Mouse (Mus musculus): ENCODE results near the gene Aldh1a1.
A peak's percentile ranks its signal among the peaks of the same experiment; 100 is the strongest.

Gene Aldh1a1

DNA sequence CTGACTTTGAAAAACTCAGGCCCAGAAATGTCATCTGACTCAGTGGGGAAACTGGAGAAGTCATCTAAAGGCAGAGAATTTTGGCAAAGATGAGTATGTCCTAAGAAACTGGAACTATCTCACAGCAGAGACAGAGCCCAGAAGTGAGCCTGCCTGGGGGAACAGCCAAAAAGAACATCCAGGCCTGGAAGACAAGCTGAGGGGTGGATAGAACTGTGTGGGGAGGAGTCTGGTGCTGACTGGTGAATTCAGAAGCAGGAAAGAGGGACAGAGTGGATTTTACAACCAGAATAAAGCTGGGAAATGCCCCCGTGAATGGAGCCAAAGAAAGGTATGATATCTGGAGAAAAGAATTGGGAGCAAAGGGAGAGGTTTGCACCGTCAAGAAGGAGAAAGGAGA, at the start of gene Aldh1a1:
Gene Aldh1a1 (plus strand): TSS at position 225 of the 400 bp plus-strand sequence.
- peak; percentile 33 to 39 for DNase-seq (ENCODE audit: inconsistent age in 2 of 2, low spot score in 1 of 2)

DNA sequence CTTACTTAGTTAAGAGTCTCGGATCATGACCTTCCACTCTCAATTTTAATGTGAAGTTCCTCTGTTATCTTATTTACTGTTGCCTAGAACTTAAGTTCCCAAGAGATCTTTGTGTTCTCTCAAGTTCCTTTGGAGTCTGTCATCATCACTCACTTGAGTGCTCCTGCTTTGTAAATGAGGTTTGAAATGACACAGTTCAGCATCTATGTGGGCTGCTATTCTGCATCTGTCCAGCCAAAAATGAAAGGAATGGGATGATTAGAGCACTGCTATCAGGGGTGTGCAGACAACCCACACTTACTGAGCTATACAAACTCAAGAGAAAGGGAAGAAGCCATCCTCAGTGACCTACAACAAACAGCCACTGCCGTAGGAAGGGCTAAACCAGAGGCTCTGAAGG, 44.7 kb upstream of the Aldh1a1 start:
- DNase-seq (ENCODE audit: inconsistent age in 2 of 2, low spot score in 1 of 2): no peak

DNA sequence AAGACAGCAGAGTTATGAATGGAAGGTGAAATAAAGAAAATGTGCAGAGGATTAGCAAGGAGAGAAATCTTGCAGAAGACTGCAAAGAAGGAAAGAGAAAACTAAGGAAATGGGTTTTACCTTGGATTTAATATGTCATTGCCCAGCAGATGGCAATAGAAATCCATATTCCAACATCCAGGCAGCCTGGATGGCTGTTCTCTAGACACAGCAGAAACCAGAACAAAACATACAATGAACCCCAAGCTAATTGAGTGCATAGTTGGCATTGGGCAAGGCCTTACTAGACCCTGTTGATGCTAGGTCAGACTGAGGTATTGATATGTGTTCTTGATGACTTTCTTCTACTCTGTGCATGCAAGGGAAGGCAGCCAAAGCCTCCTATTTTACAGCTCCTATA, 43.0 kb upstream of the Aldh1a1 start:
- peak; percentile 26 to 60 for DNase-seq (ENCODE audit: inconsistent age in 2 of 2, low spot score in 1 of 2)

DNA sequence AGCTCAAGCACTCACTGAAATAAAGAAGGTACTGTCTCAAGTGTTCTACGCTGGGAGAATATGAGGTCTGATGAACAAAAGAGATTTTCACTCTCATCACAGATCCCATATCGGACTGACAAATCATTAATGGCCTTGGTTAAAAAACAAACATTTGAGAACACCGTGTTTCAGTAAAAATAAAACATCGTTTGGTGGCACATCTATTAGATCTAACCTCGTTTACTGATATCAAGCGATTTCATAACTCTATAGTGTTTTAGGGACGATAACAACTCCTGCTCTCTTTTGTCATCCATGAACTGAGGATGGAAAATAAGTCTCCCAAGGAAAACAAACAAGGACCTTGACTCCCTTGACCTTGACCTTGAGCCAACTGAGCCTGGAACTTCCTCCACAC, 41.5 kb upstream of the Aldh1a1 start:
- DNase-seq (ENCODE audit: inconsistent age in 2 of 2, low spot score in 1 of 2): no peak

DNA sequence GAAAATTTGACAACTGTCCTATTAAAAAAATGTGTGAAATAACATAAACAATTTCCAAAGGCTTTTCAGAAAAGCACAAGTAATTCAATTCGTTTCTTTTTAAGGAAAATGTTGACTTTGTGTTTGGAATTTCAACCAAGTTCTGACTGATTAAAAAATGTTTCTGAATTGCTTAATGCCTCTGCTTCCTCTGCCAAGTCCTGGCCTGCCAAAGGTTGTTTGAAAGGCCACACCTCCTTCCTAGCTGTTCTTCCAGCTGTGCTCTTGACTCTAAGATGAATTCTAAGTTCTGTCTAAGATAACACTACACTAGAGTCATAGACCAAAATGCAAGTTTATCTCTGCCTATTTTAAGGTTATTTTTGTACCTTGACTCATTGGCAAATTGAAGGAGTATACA, 8.0 kb upstream of the Aldh1a1 start:
- DNase-seq (ENCODE audit: inconsistent age in 2 of 2, low spot score in 1 of 2): peak; percentile 11 to 52

DNA sequence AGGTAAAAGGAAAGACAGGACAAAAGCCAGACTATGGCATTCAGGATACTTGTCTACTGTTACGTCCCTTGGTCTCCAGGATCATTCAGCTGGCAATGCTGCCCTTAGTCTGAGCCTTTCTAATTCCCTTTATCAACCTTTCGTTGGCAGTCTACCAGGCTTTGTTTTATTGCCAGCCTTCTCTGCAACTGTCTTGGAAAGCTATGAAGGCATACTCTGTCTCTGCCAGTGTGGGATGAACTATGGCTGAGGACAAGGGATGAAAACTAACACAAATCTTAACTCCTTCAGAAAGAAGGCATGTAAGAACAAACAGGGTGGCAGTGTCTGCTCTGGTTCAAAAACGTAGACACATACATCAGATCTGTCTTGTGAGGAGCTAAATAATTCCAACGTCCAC, 565 bp upstream of the Aldh1a1 start:
- DNase-seq (ENCODE audit: inconsistent age in 2 of 2, low spot score in 1 of 2): peak; percentile 27 to 58

DNA sequence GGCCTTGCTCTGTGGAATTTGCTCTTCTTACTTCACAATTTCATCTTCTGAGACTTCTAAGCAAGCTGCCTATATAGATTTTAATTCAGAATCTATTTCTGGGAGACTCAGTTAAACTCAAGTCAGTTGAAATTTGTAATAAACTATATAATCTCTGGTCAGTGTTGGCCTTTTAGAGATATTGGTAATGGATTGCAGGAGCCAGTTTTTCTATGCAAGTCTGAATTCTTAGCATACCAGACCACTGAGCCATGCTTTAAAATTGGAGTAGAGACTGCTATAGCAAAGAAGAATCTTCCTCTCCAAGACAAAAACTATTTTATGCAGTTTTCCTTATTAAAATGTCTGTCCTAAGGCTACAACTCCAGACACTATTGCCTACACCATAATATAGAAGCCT, 4.0 kb downstream of the Aldh1a1 start:
- no peak for DNase-seq (ENCODE audit: inconsistent age in 2 of 2, low spot score in 1 of 2)

DNA sequence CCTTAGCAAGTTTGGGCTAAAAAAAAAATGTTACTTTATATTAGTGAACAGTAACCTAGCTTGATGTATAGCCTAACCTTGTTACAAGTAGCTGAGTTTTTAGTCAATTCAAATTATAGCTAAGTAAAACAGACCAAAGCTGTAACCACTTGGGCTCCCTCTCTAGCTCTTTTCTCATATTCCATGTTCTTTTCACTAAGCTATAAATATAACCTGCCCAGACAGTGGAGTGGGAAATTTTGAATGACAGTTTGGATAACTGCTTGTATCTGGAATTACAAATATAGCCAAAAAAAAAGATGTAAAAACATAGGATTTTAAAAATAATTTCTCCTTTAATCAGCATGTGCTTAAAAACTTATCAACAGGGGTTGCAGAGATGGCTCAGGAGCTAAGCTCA, 12.8 kb downstream of the Aldh1a1 start:
- no peak for DNase-seq (ENCODE audit: inconsistent age in 2 of 2, low spot score in 1 of 2)

DNA sequence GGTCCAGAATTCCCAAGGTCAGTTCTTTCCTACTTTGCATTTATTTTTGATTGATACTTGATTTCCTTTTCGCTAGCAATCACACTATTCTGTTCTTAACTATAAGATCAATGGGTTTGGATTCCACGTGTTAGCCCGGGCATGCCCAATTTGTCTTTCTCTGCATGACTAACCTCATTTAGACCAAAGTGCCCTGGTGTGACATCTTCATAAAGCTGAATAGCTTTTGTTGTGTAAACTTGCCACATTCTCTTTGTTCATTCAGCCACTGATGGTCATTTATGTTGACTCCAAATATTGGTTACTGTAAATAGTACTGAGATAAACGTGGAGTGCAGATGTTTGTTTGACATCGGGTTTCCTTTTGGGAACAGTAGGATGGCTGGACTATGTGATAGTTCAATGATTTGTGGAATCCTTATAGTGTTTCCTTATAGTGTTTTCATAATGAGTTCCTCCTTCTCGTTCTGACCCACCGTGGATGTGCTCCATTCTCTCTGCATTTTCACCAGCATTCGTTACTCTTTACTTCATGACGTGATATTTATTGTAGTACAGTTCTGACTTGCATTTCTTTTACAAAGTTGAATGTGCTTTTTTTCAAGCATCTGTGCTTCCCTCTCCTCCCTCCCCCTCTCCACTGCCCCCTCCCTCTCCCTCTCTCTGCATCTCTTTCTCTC, 14.6 kb downstream of the Aldh1a1 start:
- no peak for DNase-seq (ENCODE audit: inconsistent age in 2 of 2, low spot score in 1 of 2)

DNA sequence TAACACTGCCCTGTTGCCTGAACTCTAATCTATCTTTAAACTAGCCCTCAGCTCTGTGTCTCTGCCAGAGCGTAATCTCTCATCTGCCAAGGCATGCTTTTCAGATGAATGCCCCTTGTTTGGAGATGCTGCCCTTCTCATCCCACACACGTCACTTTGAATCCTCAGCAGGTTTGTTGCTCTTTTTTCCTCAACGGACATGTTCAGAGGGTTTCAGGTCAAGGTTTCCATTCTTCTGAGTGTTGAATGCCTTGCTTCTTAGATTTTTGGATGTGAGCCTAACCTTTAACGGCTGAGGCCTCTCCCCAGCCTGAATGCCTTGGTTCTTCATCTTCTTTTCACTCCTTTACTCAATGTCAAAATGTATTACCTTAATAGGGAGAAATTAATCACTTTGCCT, 16.1 kb downstream of the Aldh1a1 start:
- no peak for DNase-seq (ENCODE audit: inconsistent age in 2 of 2, low spot score in 1 of 2)

DNA sequence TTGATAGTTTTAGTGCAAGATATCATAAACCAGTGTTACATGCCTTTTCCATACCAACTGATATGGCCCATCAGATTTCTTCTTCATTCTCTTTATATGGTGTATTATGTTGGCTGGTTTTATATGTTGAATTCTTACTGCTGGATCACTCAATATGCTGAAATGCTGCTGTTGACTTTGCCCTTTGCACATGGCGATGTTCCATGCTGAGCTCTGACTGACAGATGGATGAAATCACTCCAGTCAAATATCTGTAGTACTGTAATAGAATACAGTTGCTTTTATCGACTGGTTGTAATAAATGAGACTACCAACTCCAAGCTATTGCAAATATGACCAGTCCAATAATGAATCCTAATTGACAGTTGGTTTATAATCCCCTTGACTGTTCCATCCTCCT, 19.5 kb downstream of the Aldh1a1 start:
- DNase-seq (ENCODE audit: inconsistent age in 2 of 2, low spot score in 1 of 2): no peak

DNA sequence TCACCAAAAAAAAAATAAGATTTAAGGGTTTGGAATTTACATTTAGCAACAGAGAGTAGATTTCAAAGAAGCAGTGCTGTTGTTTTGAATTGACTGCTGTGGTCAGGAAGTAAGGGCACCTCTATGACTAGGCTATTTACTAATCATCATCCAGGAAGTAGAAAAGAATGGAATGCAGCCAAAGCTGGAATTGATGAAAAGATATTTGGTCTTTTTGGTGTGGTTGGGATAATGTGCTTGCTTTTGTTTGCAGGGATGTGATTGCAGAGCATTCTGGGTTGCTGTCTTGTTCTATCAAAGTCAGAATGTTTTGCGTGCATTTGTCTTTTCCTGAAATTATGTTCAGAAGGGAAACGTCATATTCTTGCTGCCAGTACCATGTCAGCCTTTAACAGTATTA, 20.7 kb downstream of the Aldh1a1 start:
- DNase-seq (ENCODE audit: inconsistent age in 2 of 2, low spot score in 1 of 2): no peak

DNA sequence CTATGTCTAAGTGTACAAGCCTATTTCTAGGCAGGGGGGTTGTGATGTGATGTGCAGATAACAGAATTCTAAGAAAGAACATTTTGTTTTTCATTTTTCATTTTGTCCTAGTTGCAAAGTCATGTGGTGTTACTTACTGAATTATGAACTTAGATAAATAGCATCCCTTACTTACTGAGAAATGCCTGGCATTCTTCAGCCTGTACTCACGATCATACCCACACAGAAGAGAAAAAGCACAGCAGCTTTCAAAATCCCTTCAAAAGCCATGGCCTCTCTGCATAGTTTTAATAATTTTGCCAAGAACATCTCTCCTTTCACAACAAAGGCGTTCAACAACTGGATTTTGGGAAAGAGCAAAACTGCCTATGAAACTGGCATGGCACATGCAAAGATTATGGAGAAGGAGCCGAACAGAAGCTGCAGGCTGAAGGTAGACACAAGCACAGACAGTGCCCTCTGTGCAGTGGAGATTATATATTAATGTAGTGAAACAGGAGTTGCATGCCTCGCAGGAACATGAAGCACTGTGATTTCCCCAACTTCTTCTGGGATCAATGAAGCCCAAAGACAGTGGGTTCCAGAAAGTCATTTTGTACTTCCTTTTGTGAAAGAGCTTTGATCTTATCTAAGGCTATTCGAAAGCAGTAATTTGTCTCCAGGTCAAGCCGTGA, 21.3 kb downstream of the Aldh1a1 start:
- DNase-seq (ENCODE audit: inconsistent age in 2 of 2, low spot score in 1 of 2): no peak

DNA sequence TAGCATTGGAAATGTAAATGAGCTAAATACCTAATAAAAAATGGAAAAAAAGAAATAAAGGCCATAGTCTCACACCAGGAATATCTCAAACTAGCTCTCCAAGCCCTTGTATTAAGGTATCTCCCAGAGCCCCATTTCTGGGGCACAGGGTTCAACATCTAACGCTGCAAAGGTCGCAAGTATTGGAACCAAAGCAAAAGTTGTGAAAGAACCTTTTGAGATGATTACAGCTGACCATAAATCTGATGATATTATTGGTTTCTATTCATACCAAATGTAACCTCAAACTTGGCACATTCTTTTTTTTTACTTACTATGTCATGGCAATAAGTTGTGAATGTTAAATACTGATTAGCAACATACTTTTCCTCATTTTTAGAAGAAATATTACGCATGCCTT, 24.0 kb downstream of the Aldh1a1 start:
- no peak for DNase-seq (ENCODE audit: inconsistent age in 2 of 2, low spot score in 1 of 2)

DNA sequence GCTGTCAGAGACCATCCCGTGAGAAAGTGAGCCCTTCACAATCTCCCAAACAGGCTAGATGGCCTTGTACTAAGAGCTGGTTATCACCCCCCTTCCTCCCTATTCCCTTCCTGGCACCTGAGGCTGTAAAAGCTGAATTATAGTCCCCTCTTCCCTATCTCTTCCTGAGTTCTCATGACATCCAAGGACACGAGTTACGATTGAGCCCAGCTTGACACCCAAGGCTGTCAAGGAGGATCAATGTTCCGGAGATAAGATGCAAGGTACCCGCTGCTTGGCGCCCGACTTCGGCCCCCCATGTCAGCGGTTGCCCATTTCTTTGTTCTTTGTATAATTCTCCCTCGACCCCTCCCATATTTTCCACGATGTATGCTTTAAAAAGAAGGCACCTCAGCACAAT, 36.6 kb downstream of the Aldh1a1 start:
- DNase-seq (ENCODE audit: inconsistent age in 2 of 2, low spot score in 1 of 2): peak; percentile 68 to 78

DNA sequence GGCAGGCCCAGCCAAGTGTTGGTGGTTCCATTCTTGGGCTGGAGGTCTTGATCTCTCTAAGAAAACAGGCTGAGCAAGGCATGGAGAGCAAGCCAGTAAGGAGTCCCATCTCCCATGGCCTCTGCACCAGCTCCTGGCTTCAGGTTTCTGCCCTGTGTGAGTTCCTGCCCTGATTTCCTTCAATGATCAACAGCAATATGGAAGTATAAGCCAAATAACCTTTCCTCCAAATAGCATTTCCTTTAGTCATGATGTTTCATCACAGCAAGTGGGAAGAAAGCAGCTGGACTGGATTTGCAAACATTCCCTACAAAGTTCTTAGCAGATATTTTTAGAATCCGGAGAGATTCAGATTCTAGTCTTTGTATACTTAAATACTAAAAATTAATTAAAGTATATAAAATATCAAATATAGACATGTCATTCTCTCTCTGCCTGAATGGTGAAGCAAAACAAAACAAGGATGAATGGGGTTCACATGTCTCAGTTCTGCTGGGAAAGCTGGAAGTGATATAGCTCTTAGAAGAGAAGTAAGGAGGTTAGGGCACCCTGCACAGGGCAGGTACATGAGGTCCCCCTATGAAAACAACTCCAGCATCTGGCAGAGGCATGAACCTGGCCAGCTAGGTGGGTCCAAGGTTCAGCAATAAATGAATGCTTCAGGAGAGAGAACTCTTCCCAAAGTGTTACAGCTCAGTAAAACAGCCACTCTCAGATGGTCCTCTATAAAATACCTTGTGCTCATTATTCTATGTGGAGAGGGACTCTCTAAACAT, 37.6 kb downstream of the Aldh1a1 start:
- peak; percentile 23 to 51 for DNase-seq (ENCODE audit: inconsistent age in 2 of 2, low spot score in 1 of 2)

DNA sequence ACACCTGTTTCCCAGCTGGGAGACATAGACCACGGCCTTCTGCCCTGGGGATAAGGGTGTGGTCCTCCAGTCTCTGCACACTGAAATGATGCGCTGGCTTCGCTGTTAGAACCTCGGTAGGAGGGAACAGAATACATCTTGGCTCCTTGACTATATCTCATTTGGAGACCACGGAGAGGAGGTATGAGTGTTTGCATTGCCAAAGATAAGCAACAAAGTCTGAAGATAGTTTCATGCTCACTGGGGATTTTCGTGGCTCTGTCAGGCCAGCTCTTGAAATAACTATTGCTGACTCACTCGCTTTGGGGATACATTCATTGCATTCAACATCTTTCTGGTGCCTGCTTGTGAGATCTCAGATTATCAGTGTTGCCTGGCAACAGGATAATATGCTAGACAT, 44.0 kb downstream of the Aldh1a1 start:
- no peak for DNase-seq (ENCODE audit: inconsistent age in 2 of 2, low spot score in 1 of 2)

DNA sequence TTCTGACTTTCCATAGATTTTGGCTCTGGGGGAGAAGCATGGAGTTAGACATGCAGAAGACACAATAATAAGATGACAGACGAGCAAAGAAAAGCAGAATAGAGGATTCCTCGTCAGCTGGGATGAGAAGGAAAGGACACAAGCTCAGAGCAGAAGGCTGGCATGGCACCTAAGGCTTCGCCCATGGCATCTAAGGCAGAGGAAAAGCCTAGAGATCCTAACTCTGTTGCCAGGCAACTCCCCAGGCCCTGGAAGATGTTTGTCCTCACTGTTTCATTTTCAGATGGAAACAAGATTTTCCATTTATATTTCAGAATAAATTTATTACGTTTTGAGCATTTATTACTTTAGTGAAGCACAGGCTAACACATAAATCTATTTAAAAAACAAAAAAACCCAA, 48.5 kb downstream of the Aldh1a1 start:
- no peak for DNase-seq (ENCODE audit: inconsistent age in 2 of 2, low spot score in 1 of 2)

DNA sequence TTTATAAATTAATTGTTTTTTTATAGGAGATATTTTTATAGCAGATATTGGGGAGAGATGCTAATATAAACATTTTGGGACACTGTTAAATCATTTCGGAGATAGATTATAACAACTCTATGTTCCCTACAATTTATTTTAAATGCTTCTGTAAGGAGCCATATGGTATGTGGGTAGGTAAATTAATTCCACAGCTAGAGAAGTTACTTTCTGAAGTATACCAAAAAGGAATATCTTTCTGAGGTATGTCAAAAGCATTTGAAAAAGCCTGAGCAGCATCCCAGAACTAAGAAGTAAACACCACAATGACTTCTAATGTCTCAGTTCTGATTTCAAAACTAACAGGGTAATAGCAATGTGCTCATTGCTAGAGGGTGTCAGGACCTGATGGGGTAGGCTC, 49.4 kb downstream of the Aldh1a1 start:
- DNase-seq (ENCODE audit: inconsistent age in 2 of 2, low spot score in 1 of 2): no peak

DNA sequence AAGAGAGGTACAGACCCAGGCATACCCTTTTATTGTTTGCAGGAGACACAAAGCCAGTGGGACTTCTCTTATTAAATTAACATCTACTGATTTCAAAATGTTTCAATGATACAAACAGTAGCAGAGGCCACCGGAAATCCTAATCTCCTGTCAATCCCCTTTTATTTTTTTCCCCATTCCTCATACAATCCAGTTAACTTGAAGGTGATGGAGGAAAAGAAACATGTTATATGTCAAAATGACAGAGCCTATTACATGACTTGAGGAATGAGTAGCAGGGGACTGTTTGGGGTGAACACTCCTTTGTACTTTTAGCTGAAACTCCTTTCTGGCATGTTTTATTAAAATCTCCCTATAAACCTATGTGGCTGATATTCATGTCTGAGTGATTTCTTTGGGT, 51.3 kb downstream of the Aldh1a1 start:
- no peak for DNase-seq (ENCODE audit: inconsistent age in 2 of 2, low spot score in 1 of 2)

DNA sequence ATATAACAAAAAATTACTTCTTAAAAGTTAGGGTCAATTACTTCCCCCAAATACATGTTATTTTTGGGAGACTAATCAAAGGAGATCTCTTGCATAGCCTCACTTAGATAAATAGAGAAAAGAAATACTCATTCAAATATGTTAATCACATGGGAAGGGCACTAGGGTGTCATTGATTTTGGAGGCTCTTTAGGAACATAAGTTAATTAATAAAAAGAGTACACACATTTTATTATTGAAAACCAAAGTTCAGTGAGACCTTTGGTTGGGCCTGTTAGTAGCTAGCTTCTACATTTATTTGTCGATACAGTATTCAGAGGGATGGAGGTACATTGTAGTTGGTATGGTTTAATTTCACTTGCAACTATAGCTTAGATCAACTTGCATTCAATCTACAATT, 52.4 kb downstream of the Aldh1a1 start:
- DNase-seq (ENCODE audit: inconsistent age in 2 of 2, low spot score in 1 of 2): no peak

DNA sequence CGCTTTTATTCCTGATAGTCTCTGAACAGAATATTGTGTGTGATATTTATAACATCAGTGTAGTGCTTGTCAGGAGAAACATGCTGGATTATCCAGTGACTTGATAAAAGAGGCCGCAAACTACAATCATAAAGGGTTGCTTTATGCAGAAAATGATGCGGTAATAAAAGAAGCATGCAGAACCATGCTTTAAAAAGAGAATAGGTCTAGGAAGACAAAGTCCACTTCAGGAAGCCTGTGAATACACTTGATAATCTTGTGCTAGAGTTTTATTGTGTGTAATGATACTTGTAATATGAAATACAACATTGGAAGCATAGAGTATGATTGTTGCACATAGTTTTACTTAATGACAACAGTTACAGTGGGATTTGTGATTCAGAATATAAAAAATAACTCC, 54.5 kb downstream of the Aldh1a1 start:
- no peak for DNase-seq (ENCODE audit: inconsistent age in 2 of 2, low spot score in 1 of 2)
